Comparison of ENCODE assay signal across 16 mouse cellular contexts in genomic region chr2:20493806-20494205, GRCm38 (mm10).
"Had no signal": no experiment of that assay in that cellular context is flagged by ENCODE, and none has a peak within 500 bp of the region (broad histone marks: within the 10 kb centered on the region; RNA-seq: fewer than 3 reads in every experiment).

No protein-coding gene starts in this region.

- H3K27me3 ChIP-seq: lung, embryonic 15.5 days; megakaryocyte, embryonic 14.5 days; midbrain, embryonic 13.5 days; midbrain, embryonic 15.5 days; neural tube, embryonic 12.5 days; stomach, embryonic 15.5 days had no signal

- ATAC-seq: lung, postnatal 0 days; midbrain, embryonic 13.5 days; midbrain, embryonic 15.5 days had no signal

- H3K9ac ChIP-seq: lung, embryonic 15.5 days; midbrain, embryonic 13.5 days; midbrain, embryonic 15.5 days; neural tube, embryonic 12.5 days; stomach, embryonic 15.5 days had no signal

- H3K36me3 ChIP-seq: lung, embryonic 15.5 days; midbrain, embryonic 13.5 days; midbrain, embryonic 15.5 days; neural tube, embryonic 12.5 days; stomach, embryonic 15.5 days had no signal

- H3K4me1 ChIP-seq: lung, embryonic 15.5 days; megakaryocyte, embryonic 14.5 days; midbrain, embryonic 13.5 days; midbrain, embryonic 15.5 days; neural tube, embryonic 12.5 days; stomach, embryonic 15.5 days had no signal

- DNase-seq: lung, adult 2 months; lung, postnatal 14 days; lung, postnatal 36 days; right cerebral cortex, postnatal 14 days; thymus, adult 2 months; thymus, postnatal 25 days; thymus, postnatal 4 days had no signal

- H3K27ac ChIP-seq: lung, embryonic 15.5 days; macrophage; midbrain, embryonic 13.5 days; midbrain, embryonic 15.5 days; neural tube, embryonic 12.5 days; stomach, embryonic 15.5 days; stomach, postnatal 0 days had no signal

- H3K4me3 ChIP-seq: lung, embryonic 15.5 days; megakaryocyte, embryonic 14.5 days; midbrain, embryonic 13.5 days; midbrain, embryonic 15.5 days; neural tube, embryonic 12.5 days; stomach, embryonic 15.5 days had no signal

- H3K9me3 ChIP-seq: lung, embryonic 15.5 days; midbrain, embryonic 15.5 days; stomach, embryonic 15.5 days had no signal
